ENCODE assay signal across 10 mouse cellular contexts in the genomic region with DNA sequence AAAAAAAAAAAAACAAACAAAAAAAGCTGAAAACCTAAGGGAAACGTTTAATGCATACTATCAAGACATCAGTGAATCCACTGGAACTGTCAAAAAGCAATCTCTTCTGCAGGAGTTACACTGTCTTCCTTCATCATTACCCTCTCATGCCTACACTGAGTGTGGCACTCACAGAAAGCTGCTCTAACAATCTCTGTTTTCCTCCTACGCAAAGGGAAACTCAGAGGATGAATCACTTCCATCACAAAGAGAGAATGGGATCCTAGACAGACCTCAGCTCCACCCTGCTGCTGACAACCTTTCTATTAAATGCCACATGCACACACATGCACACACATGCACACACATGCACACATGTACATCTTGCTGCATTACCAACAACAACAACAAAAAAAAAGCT.
"Had no signal": no experiment of that assay in that cellular context is flagged by ENCODE, and none has a peak within 500 bp of the region (broad histone marks: within the 10 kb centered on the region; RNA-seq: fewer than 3 reads in every experiment).

No protein-coding gene starts in this region.

- DNase-seq: liver, postnatal 0 days; lung, adult 2 months; lung, postnatal 14 days; lung, postnatal 36 days; thymus, adult 18-20 months; thymus, postnatal 14 days; thymus, postnatal 36 days had no signal

- ATAC-seq: liver, postnatal 0 days; lung, postnatal 0 days; midbrain, embryonic 13.5 days; midbrain, embryonic 15.5 days had no signal
